Mouse (Mus musculus) lung, embryonic 15.5 days (tissue): ENCODE data around the gene Efcab5. TPM values are rescaled to one million over a fixed set of nuclear protein-coding genes. Genes with fewer than 3 reads are reported as not detected.
"Not testable (repeated sequence)": the region's sequence is repeated elsewhere in the genome, so short reads cannot be mapped to it uniquely, and the experiment has no call there.

Experiments
- ATAC-seq: fragments of 200-750 bp; cut with Nextera tagmentation; 2 replicates; pipeline ENCODE4 v1.8.0; 2017; ENCODE audit warnings: moderate number of reproducible peaks, borderline replicate concordance; ENCODE audit not compliant: low FRiP score, low TSS enrichment; ENCODE audit errors: extremely low read depth
- H3K27ac ChIP-seq: fragments of 300-500 bp; sonication (generic); 2 replicates; pipeline ENCODE4 v1.5.1; 2015; ENCODE audit warnings: moderate library complexity, mild to moderate bottlenecking, inconsistent platforms
- H3K27me3 ChIP-seq: fragments of 300-500 bp; sonication (generic); 2 replicates; pipeline ENCODE4 v1.6.1; 2015; ENCODE audit warnings: inconsistent platforms
- H3K36me3 ChIP-seq: fragments of 300-500 bp; sonication (generic); 2 replicates; pipeline ENCODE4 v1.6.1; 2015; ENCODE audit warnings: inconsistent platforms
- H3K4me1 ChIP-seq: fragments of 300-500 bp; sonication (generic); 2 replicates; pipeline ENCODE4 v1.6.1; 2015; ENCODE audit warnings: inconsistent platforms
- H3K4me2 ChIP-seq: fragments of 300-500 bp; sonication (generic); 2 replicates; pipeline ENCODE4 v1.6.1; 2015; ENCODE audit warnings: inconsistent platforms, mild to moderate bottlenecking, moderate library complexity
- H3K4me3 ChIP-seq: fragments of 300-500 bp; sonication (generic); 2 replicates; pipeline ENCODE4 v1.5.1; 2015; ENCODE audit warnings: mild to moderate bottlenecking, inconsistent platforms
- H3K9ac ChIP-seq: fragments of 300-500 bp; sonication (generic); 2 replicates; pipeline ENCODE4 v1.6.1; 2015; ENCODE audit warnings: inconsistent platforms
- H3K9me3 ChIP-seq: fragments of 300-500 bp; sonication (generic); 2 replicates; pipeline ENCODE4 v1.6.1; 2016; ENCODE audit warnings: inconsistent platforms
- WGBS: fragments of 180-500 bp; shearing (Covaris S2); methylation state at CpG from one replicate; pipeline ENCODE4 v1.1.7; 2015; 5-methylcytosine and 5-hydroxymethylcytosine counted together
- polyA plus RNA-seq: library from polyadenylated mRNA; unstranded; fragments of >200 nt; fragmentation: Nextera tagmentation; extraction: Ambion mirVana; gene quantifications from 2 replicates; pipeline ENCODE4 v1.2.1, GENCODE M21; 2015

Efcab5 gene
- polyA plus RNA-seq, 1 experiment from 2014 or later = 0.30 TPM

DNA sequence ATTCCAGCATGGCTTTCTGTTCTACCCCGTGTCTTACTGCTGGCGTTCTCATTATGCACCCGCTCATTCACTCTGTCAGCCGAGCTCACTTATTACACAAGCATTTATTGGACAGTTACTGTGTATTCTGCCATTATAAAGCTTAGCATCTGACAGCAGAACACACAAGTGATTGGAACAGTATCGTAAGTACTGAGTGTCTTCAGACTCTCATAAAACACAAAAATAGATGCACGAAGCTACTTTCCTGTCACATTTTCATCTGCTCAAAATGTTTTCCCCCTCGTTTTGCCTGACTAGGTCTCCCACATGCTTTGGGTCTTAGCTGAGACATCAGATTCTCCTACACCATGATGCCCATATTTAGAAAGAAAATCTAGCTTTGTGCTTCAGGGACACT is 14.2 kb downstream of the Efcab5 start:
- H3K4me2 ChIP-seq = no peak overlapping the region
- no peaks in the 10 kb centered on the region for H3K36me3 ChIP-seq
- no peak overlapping the region for H3K9ac ChIP-seq
- H3K4me1 ChIP-seq = no peaks in the 10 kb centered on the region
- ATAC-seq = no peak
- H3K4me3 ChIP-seq = no peak overlapping the region
- no peaks in the 10 kb centered on the region for H3K9me3 ChIP-seq
- H3K27me3 ChIP-seq = no peaks in the 10 kb centered on the region
- WGBS = 61% methylated on average over 7 of the region's 7 CpGs
- no peak overlapping the region for H3K27ac ChIP-seq

DNA sequence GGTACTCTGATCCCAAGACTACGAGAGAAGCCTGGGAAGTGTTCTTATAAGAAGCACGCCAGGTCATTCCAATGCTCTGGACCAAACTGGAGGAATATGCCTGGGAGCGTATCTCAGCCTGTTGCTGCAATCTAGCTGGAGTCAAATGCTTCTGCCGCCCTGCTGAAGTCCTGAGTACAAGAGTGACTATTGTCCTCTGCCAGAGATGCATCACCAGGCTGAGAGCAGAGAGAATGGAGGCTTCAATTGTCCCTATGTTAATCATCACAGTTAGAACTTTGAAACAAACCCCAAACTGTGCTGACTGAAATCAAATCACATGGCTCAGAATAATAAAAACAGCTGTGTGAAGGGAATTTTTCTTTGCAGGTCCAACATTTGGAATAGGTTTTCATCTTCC is 15.0 kb downstream of the Efcab5 start:
- H3K36me3 ChIP-seq = no peaks in the 10 kb centered on the region
- no peaks in the 10 kb centered on the region for H3K4me1 ChIP-seq
- ATAC-seq = no peak
- no peaks in the 10 kb centered on the region for H3K9me3 ChIP-seq
- WGBS = 69% methylated on average over 4 of the region's 4 CpGs
- no peak overlapping the region for H3K4me2 ChIP-seq
- no peaks in the 10 kb centered on the region for H3K27me3 ChIP-seq
- no peak overlapping the region for H3K4me3 ChIP-seq
- H3K9ac ChIP-seq = no peak overlapping the region
- H3K27ac ChIP-seq = no peak overlapping the region

DNA sequence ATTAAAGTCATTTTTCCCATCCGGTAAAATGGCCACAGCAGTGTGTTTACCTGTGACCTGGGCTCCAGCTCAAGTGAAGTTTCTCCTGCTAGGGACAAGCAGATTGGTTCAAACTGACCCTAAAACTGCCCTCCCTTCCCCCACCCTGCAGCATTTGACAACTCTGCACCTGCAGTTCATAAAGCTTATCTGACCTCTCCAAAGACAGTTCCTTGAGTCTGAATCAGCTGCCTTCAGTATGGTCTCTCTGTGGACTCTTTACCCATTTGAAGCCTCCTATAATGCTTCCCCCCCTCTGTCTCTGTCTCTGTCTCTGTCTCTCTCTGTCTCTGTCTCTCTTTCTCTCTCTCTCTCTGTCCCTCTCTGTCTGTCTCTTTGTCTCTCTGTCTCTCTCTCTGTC is 28.0 kb downstream of the Efcab5 start:
- Histone ChIP-seq H3K9ac (no peak overlapping the region), H3K4me3 (no peak overlapping the region), H3K4me1 (no peaks in the 10 kb centered on the region), H3K9me3 (no peaks in the 10 kb centered on the region), H3K27ac (no peak overlapping the region), H3K36me3 (no peaks in the 10 kb centered on the region), H3K27me3 (no peaks in the 10 kb centered on the region), H3K4me2 (no peak overlapping the region)
- 53% methylated on average over 1 of the region's 1 CpGs for WGBS
- ATAC-seq = no peak

DNA sequence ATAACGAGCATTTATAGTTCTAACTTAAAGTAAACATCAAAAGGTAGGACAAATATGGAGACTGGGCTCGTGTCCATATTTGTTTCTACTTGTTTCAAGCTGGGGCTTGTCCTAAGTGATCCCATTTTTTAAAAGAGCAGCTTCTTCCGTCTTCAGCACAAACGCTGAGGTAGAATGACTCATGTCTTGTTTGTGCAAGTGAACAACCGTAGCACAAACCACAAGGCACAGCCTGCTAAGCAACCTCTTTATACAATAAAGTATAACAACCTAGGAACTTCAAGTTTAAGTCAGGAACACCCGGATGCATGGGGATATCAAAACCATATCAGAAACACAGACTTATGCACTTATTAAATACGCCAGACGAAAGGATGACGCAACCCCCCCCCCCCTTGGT is 28.4 kb downstream of the Efcab5 start:
- no peaks in the 10 kb centered on the region for H3K27me3 ChIP-seq
- no peaks in the 10 kb centered on the region for H3K4me1 ChIP-seq
- ATAC-seq = no peak
- no peak overlapping the region for H3K27ac ChIP-seq
- WGBS = 63% methylated on average over 9 of the region's 9 CpGs
- H3K36me3 ChIP-seq = no peaks in the 10 kb centered on the region
- no peak overlapping the region for H3K4me3 ChIP-seq
- no peak overlapping the region for H3K9ac ChIP-seq
- no peaks in the 10 kb centered on the region for H3K9me3 ChIP-seq
- H3K4me2 ChIP-seq = no peak overlapping the region

DNA sequence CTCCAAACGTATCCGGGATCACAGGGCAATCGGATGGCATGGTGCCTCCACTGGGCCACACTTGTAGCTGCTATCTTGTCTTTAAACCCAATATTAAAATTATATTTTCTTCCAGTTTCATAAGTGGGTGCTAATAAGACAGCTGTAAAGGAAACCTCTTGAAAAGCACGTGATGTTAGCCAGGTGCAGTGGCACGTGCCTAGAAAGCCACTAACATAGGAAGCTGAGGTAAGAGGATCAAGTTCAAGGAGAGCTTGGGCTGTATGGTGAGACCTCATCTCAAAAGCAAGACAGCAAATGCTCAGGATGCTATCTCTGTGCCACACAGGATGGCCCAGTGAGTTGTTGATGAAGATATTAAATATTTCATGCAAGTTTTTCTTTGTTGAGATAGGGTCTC is 34.6 kb downstream of the Efcab5 start:
- no peaks in the 10 kb centered on the region for H3K27me3 ChIP-seq
- H3K36me3 ChIP-seq = no peaks in the 10 kb centered on the region
- H3K27ac ChIP-seq = no peak overlapping the region
- no peak overlapping the region for H3K4me2 ChIP-seq
- no peaks in the 10 kb centered on the region for H3K4me1 ChIP-seq
- no peak overlapping the region for H3K9ac ChIP-seq
- H3K9me3 ChIP-seq = no peaks in the 10 kb centered on the region
- no peak for ATAC-seq
- H3K4me3 ChIP-seq = no peak overlapping the region
- 73% methylated on average over 5 of the region's 5 CpGs for WGBS

DNA sequence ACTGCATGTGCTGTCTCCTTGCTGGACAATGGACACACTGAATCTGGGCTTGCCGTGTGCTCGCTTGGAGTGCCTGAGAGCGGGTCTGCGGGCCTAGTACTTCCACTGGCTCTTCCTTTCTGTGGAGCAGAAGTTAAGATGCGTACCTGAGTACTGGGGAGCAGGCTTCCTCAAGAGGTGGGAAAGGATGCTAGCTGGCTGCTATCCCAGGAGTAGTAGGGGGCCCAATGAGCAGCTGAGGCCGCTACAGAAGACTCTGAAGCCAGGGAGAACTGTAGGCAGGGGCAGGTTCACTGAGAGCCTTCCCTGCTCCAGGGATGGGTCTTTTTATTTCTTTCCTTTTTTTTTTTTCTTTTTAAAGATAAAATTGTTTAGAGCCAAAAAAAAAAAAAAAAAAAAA is 38.0 kb downstream of the Efcab5 start:
- no peak for ATAC-seq
- no peaks in the 10 kb centered on the region for H3K4me1 ChIP-seq
- no peak overlapping the region for H3K4me2 ChIP-seq
- no peaks in the 10 kb centered on the region for H3K9me3 ChIP-seq
- H3K27me3 ChIP-seq = no peaks in the 10 kb centered on the region
- H3K27ac ChIP-seq = no peak overlapping the region
- 79% methylated on average over 6 of the region's 6 CpGs for WGBS
- H3K36me3 ChIP-seq = no peaks in the 10 kb centered on the region
- H3K9ac ChIP-seq = no peak overlapping the region
- H3K4me3 ChIP-seq = no peak overlapping the region

DNA sequence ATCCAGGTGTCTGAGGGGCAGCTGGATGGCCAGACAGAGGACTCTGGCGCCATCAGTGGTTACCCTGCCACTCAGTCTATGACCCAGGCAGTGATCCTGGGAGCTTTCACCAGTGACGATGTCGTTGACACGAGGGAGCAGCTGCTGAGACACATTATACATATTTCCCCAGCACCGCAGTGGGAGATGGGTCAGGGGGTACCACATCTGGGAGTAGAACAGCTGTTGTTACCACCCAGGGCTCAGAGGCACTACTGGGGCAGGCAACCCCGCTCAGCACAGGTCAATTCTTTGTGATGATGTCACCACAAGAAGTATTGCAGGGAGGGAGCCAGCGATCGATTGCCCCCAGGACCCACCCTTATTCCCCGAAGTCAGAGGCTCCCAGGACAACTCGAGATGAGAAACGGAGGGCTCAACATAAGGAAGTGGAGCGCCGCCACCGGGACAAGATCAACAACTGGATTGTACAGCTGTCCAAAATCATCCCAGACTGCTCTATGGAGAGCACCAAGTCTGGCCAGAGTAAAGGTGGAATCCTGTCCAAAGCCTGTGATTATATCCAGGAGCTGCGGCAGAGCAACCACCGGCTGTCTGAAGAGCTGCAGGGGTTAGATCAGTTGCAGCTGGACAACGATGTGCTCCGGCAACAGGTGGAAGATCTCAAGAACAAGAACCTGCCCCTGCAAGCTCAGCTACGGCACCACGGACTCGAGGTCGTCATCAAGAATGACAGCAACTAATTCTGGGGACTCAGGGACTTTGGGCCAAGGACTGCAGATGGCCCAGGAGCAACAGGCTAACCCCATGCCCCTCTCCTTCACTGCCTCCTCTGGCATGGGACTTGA is 38.8 kb downstream of the Efcab5 start:
- WGBS = 46% methylated on average over 21 of the region's 22 CpGs

DNA sequence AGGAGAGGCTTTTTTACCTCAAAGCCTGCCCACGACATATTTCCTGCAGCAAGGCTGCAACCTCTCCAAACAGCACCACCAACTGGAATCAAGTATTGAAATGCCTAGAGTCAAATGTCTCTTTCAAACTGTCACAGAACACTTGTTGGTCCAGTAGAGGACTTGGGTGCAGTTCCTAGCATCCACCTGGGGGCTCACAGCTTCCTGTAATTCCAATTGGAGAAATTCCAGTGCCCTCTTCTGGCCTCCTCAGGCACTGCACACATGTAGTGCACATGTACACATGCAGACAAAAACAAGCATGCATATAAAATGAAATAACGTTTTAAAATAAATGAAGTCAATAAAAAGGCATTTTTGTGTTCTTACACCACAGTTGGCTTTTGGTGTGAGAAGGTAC is 40.0 kb downstream of the Efcab5 start:
- WGBS = 83% methylated on average over 2 of the region's 2 CpGs
- H3K36me3 ChIP-seq = no peaks in the 10 kb centered on the region
- no peak for ATAC-seq

More for the DNA sequence above, 38.8 kb downstream of the Efcab5 start:
- not testable (repeated sequence) for ATAC-seq, H3K27me3 ChIP-seq, H3K9me3 ChIP-seq, H3K4me3 ChIP-seq, H3K36me3 ChIP-seq, H3K27ac ChIP-seq, H3K4me1 ChIP-seq, H3K4me2 ChIP-seq, H3K9ac ChIP-seq

DNA sequence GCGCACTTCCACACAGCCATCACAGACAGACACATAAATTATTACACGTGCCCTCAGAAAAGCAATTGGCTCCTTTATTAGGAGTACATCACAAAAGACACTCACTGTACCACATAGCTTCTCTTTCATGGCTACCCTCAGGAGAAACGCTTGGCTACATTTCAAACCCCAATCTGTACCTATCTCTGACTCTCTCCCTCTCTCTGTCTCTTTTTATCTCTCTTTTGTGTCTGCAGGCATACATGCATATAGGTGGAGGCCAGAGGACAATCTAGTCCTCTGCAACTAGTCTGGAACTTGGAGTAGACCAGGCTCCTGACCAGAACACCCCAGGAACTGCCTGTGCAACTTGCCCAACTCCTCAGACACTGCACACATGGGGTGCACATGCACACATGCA is 41.0 kb downstream of the Efcab5 start:
- ATAC-seq = no peak
- no peak overlapping the region for H3K27ac ChIP-seq
- H3K36me3 ChIP-seq = no peaks in the 10 kb centered on the region
- H3K4me2 ChIP-seq = no peak overlapping the region
- no peaks in the 10 kb centered on the region for H3K9me3 ChIP-seq
- WGBS = 93% methylated on average over 3 of the region's 3 CpGs
- no peaks in the 10 kb centered on the region for H3K27me3 ChIP-seq
- H3K4me1 ChIP-seq = 0 out of 2 replicates have a peak, but pooled peaks cover 4% of the 10 kb centered on the region
- H3K9ac ChIP-seq = no peak overlapping the region
- H3K4me3 ChIP-seq = no peak overlapping the region

More for the DNA sequence above, 40.0 kb downstream of the Efcab5 start:
- H3K27me3 ChIP-seq = no peaks in the 10 kb centered on the region
- H3K4me3 ChIP-seq = no peak overlapping the region
- no peaks in the 10 kb centered on the region for H3K9me3 ChIP-seq
- no peak overlapping the region for H3K4me2 ChIP-seq
- no peak overlapping the region for H3K9ac ChIP-seq
- H3K27ac ChIP-seq = no peak overlapping the region
- H3K4me1 ChIP-seq = 0 out of 2 replicates have a peak, but pooled peaks cover 4% of the 10 kb centered on the region

DNA sequence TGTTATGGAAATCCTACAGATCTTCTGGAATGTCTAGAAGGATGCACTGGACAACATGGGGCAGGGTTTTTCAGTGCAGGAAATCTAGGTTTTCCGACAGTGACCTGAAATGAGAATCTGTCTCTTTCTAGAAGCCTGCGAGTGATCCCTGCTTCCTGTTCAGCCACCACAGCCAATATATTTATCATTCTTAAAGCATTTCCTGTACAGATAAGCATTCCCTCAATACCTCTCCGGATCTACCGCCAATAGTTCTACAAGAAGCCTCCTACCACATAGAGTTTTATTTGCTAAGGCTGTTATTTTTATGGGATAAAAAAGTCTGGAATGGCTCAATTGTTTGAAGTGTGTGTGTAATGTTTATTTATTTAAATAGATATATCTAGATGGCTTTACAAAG is 43.3 kb downstream of the Efcab5 start:
- Histone ChIP-seq H3K4me1 (0 out of 2 replicates have a peak, but pooled peaks cover 4% of the 10 kb centered on the region), H3K27ac (no peak overlapping the region), H3K27me3 (no peaks in the 10 kb centered on the region), H3K4me3 (no peak overlapping the region), H3K36me3 (no peaks in the 10 kb centered on the region), H3K4me2 (no peak overlapping the region), H3K9ac (no peak overlapping the region), H3K9me3 (no peaks in the 10 kb centered on the region)
- 26% methylated on average over 4 of the region's 4 CpGs for WGBS
- no peak for ATAC-seq

DNA sequence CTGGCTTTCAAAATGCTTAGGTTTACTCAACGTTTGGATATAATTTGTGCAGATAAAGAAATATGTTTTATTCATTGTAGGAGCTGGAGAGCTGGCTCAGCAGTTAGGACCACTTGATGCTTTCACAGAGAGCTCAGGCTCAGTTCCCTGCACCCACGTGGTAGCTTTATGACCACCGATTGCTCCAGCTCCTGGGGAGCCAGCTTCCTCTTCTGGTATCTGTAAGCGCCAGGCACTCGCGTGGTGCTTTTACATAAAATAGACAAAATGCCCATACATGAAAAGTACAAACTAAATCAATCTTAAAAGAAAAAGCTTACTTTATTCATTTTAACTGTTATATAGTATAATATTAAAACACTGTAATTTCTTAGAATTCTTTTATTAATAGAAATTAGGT is 46.8 kb downstream of the Efcab5 start:
- no peaks in the 10 kb centered on the region for H3K36me3 ChIP-seq
- 72% methylated on average over 6 of the region's 6 CpGs for WGBS

DNA sequence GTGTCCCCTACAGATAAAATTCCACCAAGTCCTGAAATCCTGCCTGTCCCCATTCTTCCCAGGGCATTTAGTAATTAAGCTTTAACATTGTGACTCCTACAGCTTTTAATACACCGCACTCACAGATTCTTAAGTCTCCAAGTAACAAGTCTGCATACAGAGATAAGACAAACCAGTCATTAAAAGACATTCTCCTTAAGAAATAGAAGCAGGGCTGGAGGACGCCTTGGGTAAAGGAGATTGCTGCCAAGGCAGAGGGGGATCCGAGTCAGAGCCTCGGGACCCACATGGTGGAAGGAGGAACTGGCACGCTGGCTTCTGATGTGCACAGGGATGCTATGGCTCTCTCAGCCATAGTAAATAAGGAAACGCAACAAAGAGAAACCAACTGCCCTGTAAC is 48.8 kb downstream of the Efcab5 start:
- no peaks in the 10 kb centered on the region for H3K9me3 ChIP-seq
- H3K4me1 ChIP-seq = no peaks in the 10 kb centered on the region
- no peak overlapping the region for H3K4me3 ChIP-seq
- H3K4me2 ChIP-seq = no peak overlapping the region
- H3K27me3 ChIP-seq = no peaks in the 10 kb centered on the region
- WGBS = 69% methylated on average over 6 of the region's 6 CpGs
- no peak overlapping the region for H3K27ac ChIP-seq
- H3K9ac ChIP-seq = no peak overlapping the region
- H3K36me3 ChIP-seq = no peaks in the 10 kb centered on the region
- ATAC-seq = no peak

More for the DNA sequence above, 46.8 kb downstream of the Efcab5 start:
- H3K27ac ChIP-seq = no peak overlapping the region
- ATAC-seq = no peak
- H3K4me2 ChIP-seq = no peak overlapping the region
- H3K9ac ChIP-seq = no peak overlapping the region
- 0 out of 2 replicates have a peak, but pooled peaks cover 4% of the 10 kb centered on the region for H3K4me1 ChIP-seq
- no peaks in the 10 kb centered on the region for H3K9me3 ChIP-seq
- H3K4me3 ChIP-seq = no peak overlapping the region
- H3K27me3 ChIP-seq = no peaks in the 10 kb centered on the region
